Mouse (Mus musculus) heart, embryonic 11.5 days (tissue): Measurements from ENCODE around the gene Acot6. TPM values are rescaled to one million over a fixed set of nuclear protein-coding genes. Genes with fewer than 3 reads are reported as not detected.

ENCODE experiments used
- ATAC-seq: fragments of 200-750 bp; cut with Nextera tagmentation; replicated peaks from 2 replicates; pipeline ENCODE4 v1.8.0; 2017; ENCODE audit warnings: moderate library complexity; ENCODE audit not compliant: insufficient number of reproducible peaks, low FRiP score, low TSS enrichment
- H3K27ac ChIP-seq: fragments of 300-500 bp; sonication (generic); 2 replicates; pipeline ENCODE4 v1.5.1; 2014; ENCODE audit warnings: mild to moderate bottlenecking, low read depth, low read length
- H3K27me3 ChIP-seq: fragments of 300-500 bp; sonication (generic); 2 replicates; pipeline ENCODE4 v1.6.1; 2014; ENCODE audit warnings: mild to moderate bottlenecking, low read length, mixed read lengths; ENCODE audit not compliant: control insufficient read depth, insufficient read depth
- H3K36me3 ChIP-seq: fragments of 300-500 bp; sonication (generic); 2 replicates; pipeline ENCODE4 v1.6.1; 2014; ENCODE audit warnings: mild to moderate bottlenecking, low read length, moderate library complexity, mixed read lengths; ENCODE audit not compliant: control insufficient read depth, insufficient read depth
- H3K4me1 ChIP-seq: fragments of 300-500 bp; sonication (generic); 2 replicates; pipeline ENCODE4 v1.6.1; 2014; ENCODE audit warnings: low read length; ENCODE audit not compliant: control insufficient read depth, insufficient read depth
- H3K4me2 ChIP-seq: fragments of 300-500 bp; sonication (generic); 2 replicates; pipeline ENCODE4 v1.6.1; 2014; ENCODE audit warnings: mild to moderate bottlenecking, moderate library complexity
- H3K4me3 ChIP-seq: fragments of 300-500 bp; sonication (generic); 2 replicates; pipeline ENCODE4 v1.5.1; 2014; ENCODE audit warnings: low read depth, low read length
- H3K9ac ChIP-seq: fragments of 300-500 bp; sonication (generic); 2 replicates; pipeline ENCODE4 v1.6.1; 2014; ENCODE audit warnings: mild to moderate bottlenecking, low read depth, low read length, moderate library complexity
- H3K9me3 ChIP-seq: fragments of 300-500 bp; sonication (generic); replicated peaks from 2 replicates; pipeline ENCODE4 v1.6.1; 2016; ENCODE audit warnings: low read length; ENCODE audit not compliant: control insufficient read depth
- WGBS: fragments of 180-500 bp; shearing (Covaris S2); extraction: QIAGEN DNeasy Blood & Tissue Kit; methylation state at CpG from one replicate; pipeline ENCODE4 v1.1.7; 2014; ENCODE audit not compliant: insufficient replicate concordance; 5-methylcytosine and 5-hydroxymethylcytosine counted together
- polyA plus RNA-seq: library from polyadenylated mRNA; unstranded; fragments of >200 nt; fragmentation: Nextera tagmentation; extraction: Ambion mirVana; gene quantifications from 2 replicates; pipeline ENCODE4 v1.2.1, GENCODE M21; 2014

Acot6 gene
- polyA plus RNA-seq, 1 experiment from 2014 or later = 0.89 TPM

DNA sequence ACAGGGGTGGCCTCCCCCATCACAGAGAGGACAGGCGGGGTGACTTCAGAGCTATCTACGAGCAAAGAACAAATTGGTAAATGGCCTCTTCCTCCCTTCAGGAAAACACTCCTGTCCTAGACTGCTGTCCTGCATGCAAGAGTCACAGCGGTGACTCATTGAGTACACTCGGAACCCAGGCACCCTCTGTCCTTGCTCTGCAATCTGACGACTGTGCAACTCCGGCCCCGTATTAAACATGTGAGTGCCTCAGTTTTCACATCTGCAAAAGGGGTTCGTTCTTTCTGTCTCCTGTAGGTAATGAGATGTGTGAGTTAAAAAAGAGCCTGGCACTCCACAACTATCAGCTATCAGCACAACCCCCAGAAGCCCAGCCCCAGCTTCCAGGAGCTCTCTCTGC is 60.0 kb downstream of the Acot6 start:
- WGBS = 91% methylated on average over 8 of the region's 8 CpGs
- Histone ChIP-seq H3K4me2 (no peak overlapping the region), H3K9ac (no peak overlapping the region), H3K36me3 (peaks cover 37% of the 10 kb centered on the region), H3K4me1 (peaks cover 8% of the 10 kb centered on the region; the same call in 1 of the 2 replicates), H3K4me3 (no peak overlapping the region), H3K27ac (no peak overlapping the region), H3K27me3 (no peaks in the 10 kb centered on the region), H3K9me3 (no peaks in the 10 kb centered on the region)
- ATAC-seq = no peak

Other genes with a start within 250 kb of the Acot6 start
- gene Numb, start 178.7 kb upstream of the Acot6 start, polyA plus RNA-seq = 34.3 and 41.7 TPM in 2 replicates
- 9.6 and 10.4 TPM in 2 replicates for gene Riox1, start 150.0 kb upstream of the Acot6 start, polyA plus RNA-seq
- not detected in 2 replicates for gene Heatr4, start 115.8 kb upstream of the Acot6 start, polyA plus RNA-seq
- gene Acot2, start 112.8 kb upstream of the Acot6 start, polyA plus RNA-seq = 33.0 and 35.5 TPM in 2 replicates
- gene Acot1, start 91.2 kb upstream of the Acot6 start, polyA plus RNA-seq = 19.3 and 20.7 TPM in 2 replicates
- gene Acot4, start 62.3 kb upstream of the Acot6 start, polyA plus RNA-seq = 0.37 and 0.43 TPM in 2 replicates
- not detected in 2 replicates for gene Gm49366, start 61.7 kb upstream of the Acot6 start, polyA plus RNA-seq
- 0.13 and 0.67 TPM in 2 replicates for gene Acot3, start 48.5 kb upstream of the Acot6 start, polyA plus RNA-seq
- gene Acot5, start 31.3 kb upstream of the Acot6 start, polyA plus RNA-seq = not detected in 2 replicates
- 2.9 and 3.1 TPM in 2 replicates for gene Dnal1, start 13.7 kb downstream of the Acot6 start, polyA plus RNA-seq
- 0.50 and 0.62 TPM in 2 replicates for gene Pnma1, start 47.8 kb downstream of the Acot6 start, polyA plus RNA-seq
- 5.9 and 7.1 TPM in 2 replicates for gene Elmsan1, start 118.2 kb downstream of the Acot6 start, polyA plus RNA-seq
- 62.5 and 74.7 TPM in 2 replicates for gene Ptgr2, start 184.6 kb downstream of the Acot6 start, polyA plus RNA-seq
- 56.0 and 58.0 TPM in 2 replicates for gene Zfp410, start 216.2 kb downstream of the Acot6 start, polyA plus RNA-seq